In the genomic region with DNA sequence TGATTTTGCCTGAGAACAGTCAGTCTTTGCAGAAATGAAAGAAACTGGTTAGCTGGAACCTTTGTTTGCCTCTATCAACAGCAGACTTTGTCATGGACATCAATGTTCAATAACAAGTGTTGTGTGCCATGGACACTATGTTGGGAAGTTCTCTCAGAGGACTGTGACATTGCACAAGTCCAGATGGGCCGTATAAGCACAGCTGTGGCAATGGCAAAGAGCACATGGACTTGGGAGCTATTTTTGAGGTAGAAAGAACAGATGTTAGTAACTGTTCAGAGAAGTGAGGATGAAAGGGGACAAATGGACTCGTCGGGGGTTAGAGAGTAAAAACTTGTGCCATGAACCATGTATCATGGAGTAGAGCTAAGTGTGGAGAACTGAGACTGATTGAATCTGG, we compare ENCODE assay signal across 23 mouse cellular contexts.
DNase-seq lines count a peak whose midpoint lies in the region; ATAC-seq and TF ChIP-seq lines count a peak whose summit lies in the region.
"Had no signal": no experiment of that assay in that cellular context is flagged by ENCODE, and none has a peak within 500 bp of the region (broad histone marks: within the 10 kb centered on the region; RNA-seq: fewer than 3 reads in every experiment).

No protein-coding gene starts in this region.

- TF ChIP-seq POLR2A in lung, adult 2 months (IDR thresholded peaks at IDR 0.05; ENCODE audit: borderline replicate concordance, extremely low read depth, low read depth, low read length): no peak

- WGBS in lung, adult 2 months: 60% methylated on average over 3 of the region's 3 CpGs

- no peaks in the 10 kb centered on the region for H3K4me1 ChIP-seq in lung, adult 2 months (ENCODE audit: control insufficient read depth, insufficient read depth, low read length)
- H3K4me1 ChIP-seq: forebrain, embryonic 15.5 days; heart, embryonic 13.5 days; midbrain, embryonic 12.5 days; neural tube, embryonic 12.5 days had no signal

- peak; percentile 43 for DNase-seq in gastrocnemius, adult 2 months
- DNase-seq in gastrocnemius, postnatal 14 days: no peak
- peak; percentile 65 to 76 for DNase-seq in heart, adult 9 months (ENCODE audit: low spot score in 2 of 2)
- DNase-seq in lung, adult 2 months: peak; percentile 7
- peak; percentile 58 for DNase-seq in lung, postnatal 25 days (ENCODE audit: low spot score)
- no peak for DNase-seq in spleen, postnatal 36 days (ENCODE audit: low spot score in 2 of 2)
- DNase-seq: adrenal gland, postnatal 10 days; cerebellum, adult 11 months; cerebellum, postnatal 10 days; kidney, adult 2 months; kidney, postnatal 14 days; left cerebral cortex, postnatal 4 days; liver; thymus, postnatal 14 days had no signal

- no peak overlapping the region for H3K27ac ChIP-seq in gastrocnemius, adult 2 months
- H3K27ac ChIP-seq: forebrain, embryonic 15.5 days; heart, embryonic 13.5 days; layer of hippocampus, adult 2 months; macrophage; midbrain, embryonic 12.5 days; neural tube, embryonic 12.5 days had no signal

- intact Hi-C loops in gastrocnemius, adult 2 months (cut with DNase I): no loop called here
- intact Hi-C loops in gastrocnemius, postnatal 14 days (cut with DNase I; ENCODE audit: low total_unique reads): no loop called here

- no peak for TF ChIP-seq CTCF in gastrocnemius, adult 2 months (IDR thresholded peaks at IDR 0.05)
- TF ChIP-seq CTCF in lung, adult 2 months (IDR thresholded peaks at IDR 0.05; ENCODE audit: insufficient read depth, low read length): no peak

- no peak for ATAC-seq in megakaryocyte, adult 5-6 weeks (ENCODE audit: poor library complexity, severe bottlenecking)
- ATAC-seq: activated CD4-positive, CD25-positive, alpha-beta regulatory T cell, adult 4 months; CD4-positive, CD25-positive, alpha-beta regulatory T cell, adult 4 months; forebrain, embryonic 15.5 days had no signal

- H3K4me3 ChIP-seq in gastrocnemius, adult 2 months: no peak overlapping the region
- H3K4me3 ChIP-seq in lung, adult 2 months (replicated peaks; ENCODE audit: extremely low read depth, low read depth, low read length): no peak overlapping the region
- H3K4me3 ChIP-seq: forebrain, embryonic 15.5 days; heart, embryonic 13.5 days; layer of hippocampus, adult 2 months; midbrain, embryonic 12.5 days; neural tube, embryonic 12.5 days had no signal

Comparison
In these comparisons a context has a peak if more than half of its experiments do, and no peak if none do; other contexts are left out.
1. DNase-seq: peak in gastrocnemius, adult 2 months (single experiment), heart, adult 9 months (2 of 2), lung, adult 2 months (single experiment) and lung, postnatal 25 days (single experiment); none in gastrocnemius, postnatal 14 days (single experiment) and spleen, postnatal 36 days (0 of 2).